Mouse (Mus musculus): ENCODE results near the gene Slc30a1. TPM values are rescaled to one million over a fixed set of nuclear protein-coding genes. Genes with fewer than 3 reads are reported as not detected.

Gene Slc30a1
- 10 to 100 TPM; 19.7 to 27.2 TPM for total RNA-seq (2021)

DNA sequence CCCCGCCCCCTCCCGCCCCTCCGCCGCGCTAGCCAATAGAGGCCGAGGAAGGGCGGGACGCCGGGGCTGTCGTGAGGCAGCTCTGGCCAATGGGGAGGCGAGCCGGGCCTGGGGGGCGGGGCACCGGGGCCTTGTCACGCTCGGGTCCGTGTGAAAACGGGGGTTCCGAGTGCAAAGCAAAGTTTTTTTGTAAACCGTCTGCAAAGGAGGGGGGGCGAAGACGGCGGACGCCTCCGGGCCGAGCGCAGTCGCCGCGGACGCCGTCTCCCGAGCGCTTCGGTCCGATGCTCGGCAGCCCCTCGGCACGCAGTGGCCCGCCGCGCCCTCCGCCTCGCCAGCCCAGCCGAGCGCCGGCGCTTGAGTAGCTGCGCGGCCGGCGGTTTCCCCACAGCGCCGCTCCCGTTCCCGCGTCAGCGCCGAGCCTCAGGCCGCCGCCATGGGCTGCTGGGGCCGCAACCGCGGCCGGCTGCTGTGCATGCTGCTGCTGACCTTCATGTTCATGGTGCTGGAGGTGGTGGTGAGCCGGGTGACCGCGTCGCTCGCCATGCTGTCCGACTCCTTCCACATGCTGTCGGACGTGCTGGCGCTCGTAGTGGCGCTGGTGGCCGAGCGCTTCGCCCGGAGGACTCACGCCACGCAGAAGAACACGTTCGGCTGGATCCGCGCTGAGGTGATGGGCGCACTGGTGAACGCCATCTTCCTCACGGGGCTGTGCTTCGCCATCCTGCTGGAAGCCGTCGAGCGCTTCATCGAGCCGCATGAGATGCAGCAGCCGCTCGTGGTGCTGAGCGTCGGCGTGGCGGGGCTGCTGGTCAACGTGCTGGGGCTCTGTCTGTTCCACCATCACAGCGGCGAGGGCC lies at the start of gene Slc30a1:
Slc30a1 (plus strand) TSS at position 197 of the 860 bp plus-strand sequence.
- intact Hi-C loops (cut with DNase I): loop anchor here (1.0 to 5.0 kb wide), 4 partner anchors 50 to 330 kb away; partner anchors contain the start of genes Dtl, Ints7 and Traf5
- peak; percentile 98 to 99 for DNase-seq

DNA sequence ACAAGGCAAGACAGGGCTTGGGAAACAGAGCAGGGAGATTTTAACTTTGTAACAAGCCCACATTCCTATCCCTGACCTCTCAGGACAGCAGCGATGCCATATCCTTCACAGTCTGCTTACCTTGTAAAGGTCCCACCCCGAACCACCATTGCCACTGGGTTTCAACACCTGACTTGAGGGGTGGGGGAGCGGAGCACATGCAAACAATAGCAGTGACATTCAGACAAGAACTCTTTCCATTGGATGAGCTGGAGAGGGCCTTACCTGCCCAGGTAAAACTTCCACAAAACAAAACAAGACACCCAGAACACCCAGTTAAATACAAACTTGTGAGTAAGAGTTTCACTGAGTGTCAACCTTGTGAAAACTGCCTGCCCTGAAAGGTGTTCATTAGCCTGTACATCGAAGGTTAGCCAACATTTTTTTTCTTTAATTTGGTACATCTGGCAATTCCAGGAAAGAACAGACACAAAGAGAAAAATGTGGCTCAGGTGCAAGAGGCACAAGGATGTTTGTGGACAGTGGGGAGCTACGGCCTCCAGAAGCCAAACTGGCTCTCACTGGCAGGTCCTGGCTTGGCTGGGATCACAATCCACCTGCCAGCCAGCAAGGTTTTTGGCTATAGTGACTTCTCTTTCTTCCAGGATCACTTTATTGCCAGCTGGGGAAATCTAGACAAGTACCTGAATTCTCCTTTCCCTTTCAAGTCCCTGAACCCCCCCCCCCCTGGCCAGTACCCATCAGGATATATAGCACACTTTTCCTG lies 49.5 kb upstream of the Slc30a1 start:
- intact Hi-C loops (cut with DNase I): no loop called here
- DNase-seq: no peak

DNA sequence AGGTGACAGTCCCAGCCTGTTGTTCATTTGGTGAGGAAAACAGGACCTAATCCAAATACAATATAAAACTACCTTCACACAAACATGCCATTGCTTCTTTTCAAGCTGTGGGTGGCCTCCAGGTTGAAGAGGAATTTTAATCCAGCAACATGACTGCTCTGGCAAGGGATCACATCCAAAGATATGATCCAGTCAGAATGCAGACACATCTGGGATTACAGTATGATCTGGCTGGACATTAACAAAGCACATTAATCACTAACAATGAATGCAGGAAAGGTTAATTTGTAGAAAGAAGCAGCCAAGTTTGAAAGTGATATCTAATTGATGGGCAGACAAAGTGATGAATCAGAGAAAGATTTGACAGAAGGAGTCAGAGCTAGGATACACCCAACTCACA lies 48.4 kb upstream of the Slc30a1 start:
- intact Hi-C loops (cut with DNase I): no loop called here
- DNase-seq: no peak

DNA sequence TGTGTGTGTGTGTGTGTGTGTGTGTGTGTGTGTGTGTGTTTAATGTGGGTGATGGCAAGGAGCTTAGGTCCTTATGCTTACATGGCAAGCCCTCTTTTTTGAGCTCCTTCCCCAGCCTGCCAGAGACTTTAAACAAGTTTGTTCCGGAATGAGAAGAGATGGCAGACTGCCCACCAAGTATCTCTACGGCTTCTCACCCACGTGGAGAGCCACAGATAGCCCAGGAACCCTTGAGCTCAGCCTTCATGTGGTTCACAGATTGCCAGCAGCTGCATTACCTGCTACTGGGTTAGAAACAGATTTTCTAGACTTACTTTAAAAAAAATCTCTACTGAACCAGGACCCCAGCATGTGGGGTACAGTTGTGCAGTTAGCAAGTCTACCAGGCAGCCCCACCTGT lies 46.7 kb upstream of the Slc30a1 start:
- DNase-seq: no peak
- intact Hi-C loops (cut with DNase I): no loop called here

DNA sequence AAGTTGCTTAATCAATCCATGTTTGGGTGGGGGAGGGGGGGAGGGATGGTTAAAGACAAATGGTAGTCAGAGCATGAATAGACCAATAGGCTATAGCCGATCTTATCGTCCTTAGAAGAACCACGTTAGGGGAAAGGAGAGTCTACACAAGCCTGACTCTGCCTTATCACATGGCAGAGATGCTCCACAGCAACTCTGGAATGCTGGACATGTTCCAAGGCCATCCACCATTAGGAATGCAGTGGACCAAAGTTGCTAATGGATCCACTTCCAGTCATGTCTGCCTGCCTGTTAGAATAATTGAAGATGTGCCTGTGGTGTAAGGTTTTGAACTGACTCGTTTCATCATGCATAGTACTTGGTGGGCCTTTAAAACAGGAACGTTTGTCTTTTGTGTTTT lies 45.3 kb upstream of the Slc30a1 start:
- intact Hi-C loops (cut with DNase I): no loop called here
- no peak for DNase-seq

DNA sequence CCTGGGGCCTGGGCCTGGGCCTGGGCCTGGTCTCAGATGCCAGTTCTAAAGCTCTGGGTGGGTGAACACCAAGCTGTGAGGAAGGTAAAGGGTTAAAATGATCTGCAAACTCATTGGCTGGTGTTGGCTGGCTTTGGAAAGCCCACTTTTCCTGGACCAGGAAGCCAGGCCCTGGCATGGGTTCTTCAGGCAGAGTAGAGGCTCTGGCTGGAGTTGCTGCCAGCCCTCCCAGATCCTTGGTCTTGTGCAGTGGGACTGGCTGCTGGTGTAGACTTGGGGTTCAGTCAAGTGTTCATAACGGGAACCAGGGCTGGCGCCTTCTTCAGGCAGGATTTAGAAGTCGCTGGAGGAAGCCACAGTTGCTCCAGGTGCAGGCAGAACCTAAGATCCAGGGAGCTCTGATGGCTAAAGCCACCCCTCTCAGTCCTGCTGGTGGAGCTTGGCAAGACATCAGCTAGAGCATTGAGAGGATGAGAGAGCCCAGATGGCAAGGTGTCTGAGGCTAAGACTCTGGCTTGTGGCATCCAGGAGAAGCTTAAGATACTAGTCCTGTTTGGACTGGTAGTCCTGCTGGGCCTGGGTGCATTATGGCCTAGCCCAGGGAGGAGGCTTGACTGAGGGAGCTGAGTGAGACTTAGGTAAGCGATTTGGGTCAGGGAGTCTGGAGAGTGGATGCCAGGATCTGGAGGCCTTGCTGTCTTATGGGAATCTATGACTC lies 42.6 kb upstream of the Slc30a1 start:
- no peak for DNase-seq

DNA sequence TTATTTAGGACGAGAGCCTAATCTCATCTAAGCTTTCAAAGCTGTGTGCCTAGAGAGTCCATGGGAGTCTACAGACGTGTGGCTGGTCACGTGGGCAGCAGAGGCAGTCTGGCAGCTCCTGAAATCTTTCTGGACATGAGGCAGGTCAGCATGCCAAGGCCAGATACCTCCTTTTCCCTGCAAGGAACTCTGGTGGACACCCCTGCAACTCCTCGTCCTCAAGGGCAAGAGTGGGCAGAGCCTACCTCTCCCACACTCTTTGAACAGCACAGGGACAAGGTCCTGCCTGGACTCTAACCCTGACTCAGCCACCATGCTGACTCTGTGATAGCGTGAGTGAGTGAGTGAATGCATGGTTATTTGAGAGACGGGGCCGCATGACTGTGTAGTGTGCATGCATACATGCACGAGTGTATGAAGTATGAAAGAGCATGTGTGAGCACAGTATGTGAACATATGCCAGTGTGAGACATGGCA lies 42.0 kb upstream of the Slc30a1 start:
- intact Hi-C loops (cut with DNase I): no loop called here

More for the DNA sequence above, 42.6 kb upstream of the Slc30a1 start:
- intact Hi-C loops (cut with DNase I): no loop called here

DNA sequence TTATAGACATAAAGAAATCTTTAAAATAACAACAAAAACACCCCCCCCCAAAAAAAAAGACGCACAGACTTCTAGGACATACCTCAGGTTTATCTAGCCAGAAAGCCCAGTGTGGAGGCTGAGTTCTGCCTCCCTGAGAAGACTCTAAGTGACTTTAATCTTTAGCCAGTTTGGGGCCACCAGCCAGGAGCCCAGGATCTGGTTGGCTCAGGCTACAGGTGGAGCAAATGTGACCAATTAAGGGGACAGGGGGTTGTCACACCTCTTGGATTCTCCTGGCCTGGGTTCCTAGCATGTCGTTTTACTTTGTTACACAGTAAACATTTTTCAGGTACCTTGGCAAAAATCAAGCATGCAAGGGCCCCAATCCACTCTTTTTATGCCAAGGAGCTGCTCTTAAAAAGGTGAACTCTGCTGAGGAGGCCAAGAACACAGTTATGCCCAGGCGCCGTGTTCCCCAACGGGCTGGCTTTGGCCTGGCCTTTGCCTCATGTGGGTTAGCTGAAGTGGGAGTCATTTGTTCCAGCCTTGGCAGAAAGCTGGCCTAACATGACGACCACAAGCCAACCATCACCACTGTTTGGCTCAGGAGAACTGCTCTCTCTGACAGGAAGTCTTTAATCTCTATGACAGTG lies 34.4 kb upstream of the Slc30a1 start:
- DNase-seq: no peak
- intact Hi-C loops (cut with DNase I): no loop called here

More for the DNA sequence above, 42.0 kb upstream of the Slc30a1 start:
- no peak for DNase-seq

DNA sequence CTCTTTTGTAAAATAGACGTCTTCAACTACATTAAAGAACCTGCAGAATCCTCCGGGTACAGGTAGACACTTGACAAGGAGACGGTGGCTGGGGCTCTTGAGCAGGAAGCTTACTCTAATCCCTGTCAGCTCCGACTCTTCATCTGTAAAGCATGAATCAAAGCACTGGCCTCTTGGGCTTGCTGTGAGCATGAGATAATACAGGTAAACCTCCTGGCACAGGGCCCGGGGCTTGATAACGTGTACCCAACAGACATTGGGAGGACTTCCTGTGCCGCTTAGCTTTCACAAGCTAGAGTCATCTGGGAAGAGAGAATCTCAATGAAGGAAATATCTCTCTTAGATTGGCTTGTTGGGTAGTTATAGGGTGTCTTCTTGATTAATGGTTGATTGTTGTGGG lies 31.6 kb upstream of the Slc30a1 start:
- DNase-seq: no peak
- intact Hi-C loops (cut with DNase I): no loop called here

DNA sequence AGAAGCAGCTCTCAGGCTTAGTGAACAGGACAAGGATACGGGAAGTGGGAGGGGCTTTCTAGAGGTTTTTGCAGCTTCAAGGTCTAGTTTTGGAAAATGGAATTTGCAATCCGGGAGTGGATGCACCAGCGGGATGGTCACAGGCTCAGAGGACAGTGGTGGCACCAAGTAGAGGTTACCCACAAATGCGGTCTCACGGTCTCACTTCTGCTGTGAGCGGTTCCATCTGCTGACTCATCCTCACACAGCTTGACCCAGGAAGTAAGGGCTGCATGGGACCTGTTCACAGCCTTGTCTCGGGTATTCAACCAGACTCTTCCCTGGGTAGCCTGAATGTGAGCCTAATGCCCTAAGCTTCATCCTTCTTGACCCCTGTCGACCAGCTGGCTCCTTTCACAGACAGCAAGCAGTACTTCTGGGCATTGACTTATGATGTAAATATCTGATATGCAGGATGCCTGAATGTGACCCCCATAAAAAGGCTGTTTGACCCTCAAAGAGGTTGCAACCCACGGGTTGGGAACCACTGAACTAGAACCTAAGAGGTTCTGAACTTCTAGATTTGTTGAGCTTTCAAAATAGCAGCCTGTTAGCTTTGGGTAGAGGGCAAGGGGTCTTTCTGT lies 30.8 kb upstream of the Slc30a1 start:
- intact Hi-C loops (cut with DNase I): no loop called here

DNA sequence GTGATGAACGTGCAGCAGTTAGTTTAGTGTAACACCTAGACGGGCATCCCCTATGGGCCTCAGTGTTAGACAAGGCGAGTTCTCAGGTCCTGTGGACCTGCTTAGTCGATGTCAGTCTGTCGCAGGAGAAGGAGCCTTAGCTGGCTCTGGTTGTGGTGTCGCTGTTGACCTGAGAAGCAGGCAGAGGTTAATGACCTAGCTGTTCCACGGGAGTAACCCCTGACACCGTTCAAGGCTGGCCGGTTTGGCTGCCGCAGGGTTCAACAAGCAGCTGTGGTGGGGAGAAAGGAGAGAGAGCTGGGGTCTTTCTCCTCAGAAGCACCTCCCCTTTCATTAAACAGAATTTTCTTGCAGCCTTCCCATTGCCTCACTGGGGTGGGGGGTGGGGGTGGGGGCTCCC lies 28.9 kb upstream of the Slc30a1 start:
- no peak for DNase-seq
- intact Hi-C loops (cut with DNase I): no loop called here

More for the DNA sequence above, 30.8 kb upstream of the Slc30a1 start:
- no peak for DNase-seq

DNA sequence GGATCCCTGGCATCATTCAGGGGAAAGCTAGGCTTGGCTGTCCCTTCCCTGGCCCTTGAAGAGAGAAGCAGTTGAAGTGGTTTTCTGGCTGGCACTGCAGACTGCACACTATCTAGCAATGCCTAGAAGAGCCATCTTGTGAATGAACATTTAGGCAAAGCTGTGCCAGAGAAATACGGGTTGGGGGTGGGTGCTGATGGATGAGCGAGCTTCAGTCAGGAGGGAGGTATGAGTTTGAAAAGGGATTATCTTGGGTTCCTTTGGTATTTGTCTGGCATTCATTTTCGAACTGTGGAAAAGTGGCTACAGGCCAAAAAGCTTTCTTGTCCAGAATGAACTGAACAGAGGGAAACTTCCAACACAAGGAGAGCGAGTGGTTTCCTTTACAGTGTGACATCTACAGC lies 28.0 kb upstream of the Slc30a1 start:
- intact Hi-C loops (cut with DNase I): no loop called here
- DNase-seq: no peak

DNA sequence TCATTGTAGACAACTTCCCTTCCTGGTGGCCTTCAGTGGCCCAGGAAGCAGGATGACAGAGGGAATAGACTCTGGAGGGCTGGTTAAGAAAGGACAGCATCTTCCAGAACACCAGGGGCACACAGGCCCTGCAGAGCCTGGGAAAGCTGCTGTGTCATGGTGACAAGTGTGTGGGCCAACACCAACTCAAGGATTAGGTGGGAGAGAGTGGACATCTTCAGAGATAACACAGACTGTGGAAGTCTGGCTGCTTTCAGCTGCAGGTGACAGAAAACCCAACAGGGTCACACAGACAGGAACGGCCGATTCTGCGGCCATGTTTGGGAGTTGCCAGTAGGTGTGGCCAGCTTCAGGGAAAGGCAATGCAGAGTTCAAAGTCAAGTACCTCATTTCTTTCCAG lies 26.3 kb upstream of the Slc30a1 start:
- no peak for DNase-seq
- intact Hi-C loops (cut with DNase I): no loop called here

DNA sequence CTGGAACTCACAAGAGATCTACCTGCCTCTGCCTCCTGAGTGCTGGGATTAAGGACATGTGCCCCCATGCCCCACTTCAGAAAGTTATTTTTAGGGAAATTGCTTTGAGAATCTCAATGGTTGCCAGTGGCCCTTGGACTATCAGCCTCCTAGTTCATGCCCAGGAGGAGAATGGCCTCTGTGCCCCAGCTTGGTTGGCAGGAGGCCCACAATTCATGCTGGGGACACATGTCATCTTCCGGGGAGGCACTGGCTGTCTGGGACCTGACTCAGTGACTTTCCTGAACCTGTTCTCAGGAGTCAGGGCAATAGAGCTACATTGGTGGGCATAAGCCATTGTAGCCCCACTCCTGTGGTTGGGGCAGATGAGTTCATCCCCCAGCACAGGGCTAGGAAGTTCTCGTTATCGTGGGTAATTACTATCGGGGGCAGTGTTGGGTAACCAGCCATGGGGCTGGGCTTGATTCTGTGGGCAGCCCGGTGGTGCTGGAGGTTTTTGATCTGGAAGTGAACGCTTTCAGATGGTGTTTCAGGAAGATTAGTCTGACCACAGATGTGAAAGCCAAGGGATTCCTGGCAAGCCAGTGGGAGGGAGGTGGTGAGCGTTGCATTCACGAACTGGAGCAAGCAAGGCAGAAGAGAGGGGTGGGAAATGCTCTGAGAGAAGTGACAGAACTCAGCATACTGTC lies 25.5 kb upstream of the Slc30a1 start:
- intact Hi-C loops (cut with DNase I): no loop called here
- DNase-seq: no peak

DNA sequence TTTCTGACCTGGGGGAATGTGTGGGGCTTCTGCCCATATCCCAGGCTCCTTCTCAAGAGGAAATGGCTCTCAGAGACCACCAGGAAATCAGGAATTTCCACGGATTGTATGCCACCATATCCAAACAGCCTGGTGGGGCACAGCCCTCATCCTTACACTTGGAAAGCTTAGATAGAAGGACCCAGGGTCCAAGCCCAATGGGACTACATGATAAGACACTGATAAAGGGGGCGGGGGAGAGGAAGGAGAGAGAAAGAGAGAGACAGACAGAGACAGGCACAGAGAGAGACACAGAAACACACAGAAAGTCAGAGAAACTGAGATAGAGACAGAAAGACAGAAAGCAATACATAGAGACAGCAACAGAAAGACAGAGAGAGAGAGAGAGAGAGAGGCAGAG lies 24.9 kb upstream of the Slc30a1 start:
- no peak for DNase-seq
- intact Hi-C loops (cut with DNase I): no loop called here

DNA sequence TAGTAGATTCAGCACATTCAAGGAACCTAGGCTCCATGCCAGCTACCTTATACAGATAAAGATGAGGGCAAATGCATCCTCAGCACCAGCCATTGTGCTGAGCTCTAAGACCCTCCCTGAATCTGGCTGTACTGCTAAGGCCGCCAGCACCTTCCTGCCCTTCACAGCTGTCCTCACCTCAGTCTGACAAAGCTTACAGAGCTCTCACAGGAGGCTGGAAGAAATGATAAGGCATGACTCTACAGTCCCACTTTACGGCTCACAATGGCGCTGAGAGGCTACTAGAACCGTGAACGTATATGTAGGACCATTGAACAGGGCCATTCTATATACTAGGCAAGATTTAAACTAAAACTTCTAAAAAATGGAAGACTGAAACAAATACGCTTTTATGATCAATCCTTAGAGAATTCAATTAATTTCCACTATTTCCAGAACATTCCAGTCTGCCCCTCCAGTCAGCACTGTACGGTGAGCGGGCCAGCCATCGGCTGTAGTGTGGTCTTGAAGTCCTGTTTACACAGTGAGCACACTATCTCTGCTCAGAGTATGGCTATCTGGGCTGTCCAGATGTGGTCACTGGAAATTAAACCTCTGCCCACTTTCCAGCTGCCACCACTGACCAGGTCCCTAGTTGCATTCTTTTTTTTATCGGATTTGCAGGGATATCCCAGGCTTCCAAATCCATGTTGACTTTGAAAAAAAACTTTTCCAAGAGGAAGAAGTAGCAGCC lies 23.9 kb upstream of the Slc30a1 start:
- intact Hi-C loops (cut with DNase I): no loop called here
- DNase-seq: no peak

DNA sequence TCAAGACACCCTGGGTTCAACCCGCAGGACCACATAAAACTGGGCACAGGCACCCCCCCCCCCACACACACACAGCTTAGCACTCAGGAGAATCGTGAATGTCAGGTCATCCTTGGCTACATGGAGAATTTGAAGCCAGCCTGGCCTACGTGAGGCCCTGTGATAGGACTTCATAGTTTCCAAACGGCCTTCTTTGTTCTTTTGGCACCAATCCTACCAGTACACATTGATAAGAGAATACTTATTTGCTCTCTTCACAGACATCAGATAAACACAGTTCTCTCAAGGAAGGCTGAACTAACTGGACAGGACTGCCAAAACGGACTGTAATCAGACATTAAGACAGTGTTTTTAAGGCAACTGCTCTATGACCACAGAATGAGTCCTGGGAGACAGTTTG lies 22.9 kb upstream of the Slc30a1 start:
- DNase-seq: no peak
- intact Hi-C loops (cut with DNase I): no loop called here

DNA sequence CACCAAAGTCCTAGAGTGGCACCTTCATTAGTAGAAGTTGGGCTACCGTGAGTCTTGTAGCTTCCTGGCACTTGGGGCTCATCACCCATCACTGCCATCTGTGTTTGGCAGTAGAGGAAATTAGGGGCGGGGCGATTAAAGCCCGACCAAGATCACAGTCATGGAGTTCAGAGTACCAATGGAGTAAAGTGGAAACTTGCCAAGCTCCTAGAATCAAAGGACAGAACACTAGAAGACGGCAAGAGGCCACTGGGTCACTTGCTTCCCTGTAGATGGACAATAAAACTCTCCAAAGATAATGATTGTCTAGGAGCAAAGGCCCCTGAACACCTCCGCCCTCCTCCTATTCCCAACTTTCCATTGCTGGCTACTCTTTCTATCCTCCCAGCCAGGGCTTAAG lies 14.7 kb upstream of the Slc30a1 start:
- intact Hi-C loops (cut with DNase I): no loop called here
- no peak for DNase-seq

DNA sequence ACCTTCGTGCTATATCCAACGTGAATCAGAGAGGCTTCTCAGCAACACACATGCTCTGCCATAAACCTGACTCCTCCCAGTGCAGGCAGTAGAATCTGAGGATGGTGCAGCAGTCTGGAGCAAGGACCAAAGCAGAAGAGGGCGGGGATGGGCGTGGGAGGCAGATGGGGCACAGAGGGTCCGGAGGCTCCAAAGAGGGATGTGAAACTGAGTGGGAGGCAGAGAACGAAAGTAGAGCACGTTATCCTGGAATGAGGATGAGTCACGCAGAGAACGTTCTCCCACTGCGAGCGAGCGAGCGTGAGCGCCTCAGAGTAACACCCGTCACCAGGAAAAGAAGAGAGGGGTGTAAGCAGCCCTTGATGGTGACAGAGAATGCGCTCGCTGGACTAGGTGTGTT lies 12.2 kb upstream of the Slc30a1 start:
- intact Hi-C loops (cut with DNase I): no loop called here

More for the DNA sequence above, 12.2 kb upstream of the Slc30a1 start:
- peak; percentile 39 to 43 for DNase-seq
